In the genomic region with DNA sequence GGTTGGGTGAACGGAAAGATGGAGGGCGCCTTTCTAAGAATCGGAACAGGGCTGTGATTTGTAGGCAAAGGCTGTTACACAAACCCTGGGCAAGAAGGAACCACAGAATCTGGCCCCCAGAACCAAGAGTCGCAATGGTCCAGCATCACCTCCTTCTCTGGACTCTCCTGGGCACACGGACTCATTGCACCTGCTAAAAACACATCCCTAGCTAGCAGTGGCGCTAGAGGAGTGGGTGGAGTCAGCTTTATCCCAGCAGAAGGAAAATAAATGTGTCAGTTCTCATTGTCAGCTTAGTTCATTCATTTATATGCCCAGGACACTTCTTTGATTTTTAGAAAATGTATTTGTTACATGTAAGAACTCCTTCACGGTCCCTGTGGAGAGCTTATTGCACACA, we compare ENCODE assay signal across 29 mouse cellular contexts. TPM values are rescaled to one million over a fixed set of nuclear protein-coding genes. Genes with fewer than 3 reads are reported as not detected.
A peak's percentile ranks its signal among the peaks of the same experiment; 100 is the strongest.
DNase-seq lines count a peak whose midpoint lies in the region; ATAC-seq and TF ChIP-seq lines count a peak whose summit lies in the region.
"Had no signal": no experiment of that assay in that cellular context is flagged by ENCODE, and none has a peak within 500 bp of the region (broad histone marks: within the 10 kb centered on the region; RNA-seq: fewer than 3 reads in every experiment).

No protein-coding gene starts in this region.

- no peak overlapping the region for H3K4me3 ChIP-seq in heart, embryonic 10.5 days
- no peak overlapping the region for H3K4me3 ChIP-seq in hindbrain, embryonic 16.5 days (ENCODE audit: low read length)
- H3K4me3 ChIP-seq in hindbrain, postnatal 0 days (ENCODE audit: low read length), result no peak overlapping the region
- no peak overlapping the region for H3K4me3 ChIP-seq in midbrain, embryonic 13.5 days (replicated peaks)
- H3K4me3 ChIP-seq in midbrain, embryonic 16.5 days (ENCODE audit: low read depth, low read length), result no peak overlapping the region
- H3K4me3 ChIP-seq: heart, adult 2 months; kidney, embryonic 15.5 days; limb, embryonic 13.5 days; liver, embryonic 12.5 days had no signal

- H3K4me2 ChIP-seq in hindbrain, embryonic 16.5 days (ENCODE audit: low read length), result 0 out of 2 replicates have a peak overlapping the region, but pooled peaks have one; percentile 11
- no peak overlapping the region for H3K4me2 ChIP-seq in hindbrain, postnatal 0 days (ENCODE audit: low read depth, low read length)
- peak overlapping the region; percentile 10; the same call in 1 of the 2 replicates for H3K4me2 ChIP-seq in midbrain, embryonic 13.5 days (replicated peaks)
- H3K4me2 ChIP-seq in midbrain, embryonic 16.5 days (ENCODE audit: low read length), result peak overlapping the region; percentile 2; the same call in 1 of the 2 replicates
- H3K4me2 ChIP-seq: kidney, embryonic 15.5 days; limb, embryonic 13.5 days; liver, embryonic 12.5 days had no signal

- H3K27me3 ChIP-seq in heart, embryonic 10.5 days (ENCODE audit: insufficient read depth, poor library complexity, severe bottlenecking), result peaks cover 55% of the 10 kb centered on the region
- peaks cover 47% of the 10 kb centered on the region for H3K27me3 ChIP-seq in hindbrain, embryonic 16.5 days (replicated peaks; ENCODE audit: control insufficient read depth, insufficient read depth, low read length)
- peaks cover 39% of the 10 kb centered on the region for H3K27me3 ChIP-seq in hindbrain, postnatal 0 days (ENCODE audit: insufficient read depth, low read length)
- peaks cover 68% of the 10 kb centered on the region for H3K27me3 ChIP-seq in midbrain, embryonic 13.5 days
- H3K27me3 ChIP-seq in midbrain, embryonic 16.5 days (ENCODE audit: control insufficient read depth, insufficient read depth, low read depth, low read length), result peaks cover 42% of the 10 kb centered on the region

- no peak for TF ChIP-seq CTCF in hindbrain, postnatal 0 days (IDR thresholded peaks at IDR 0.05; ENCODE audit: low read depth)

- no peak for ATAC-seq in hindbrain, embryonic 16.5 days
- ATAC-seq in hindbrain, postnatal 0 days, result no peak
- no peak; the same call in 1 of the 2 replicates for ATAC-seq in midbrain, embryonic 13.5 days
- no peak for ATAC-seq in midbrain, embryonic 16.5 days
- ATAC-seq: liver, embryonic 12.5 days had no signal

- no peak for DNase-seq in heart, embryonic 10.5 days (ENCODE audit: low spot score)
- DNase-seq in heart, adult 8-10 months (ENCODE audit: low spot score), result no peak
- DNase-seq in hindbrain, postnatal 0 days (ENCODE audit: low spot score), result no peak
- DNase-seq in embryo, embryonic 9.5 days (ENCODE audit: extremely low spot score), result no peak
- DNase-seq: adrenal gland, adult 8-10 months; B cell, adult 2 months; cerebellum, adult 11-12 months; gastrocnemius, postnatal 36 days; heart, adult 2 months; heart, postnatal 10 days; kidney, adult 11 months; layer of hippocampus, adult 9-11 months; lung, adult 18-20 months; lung, postnatal 10 days; right cerebral cortex, adult 18-20 months; right cerebral cortex, postnatal 4 days; thymus, postnatal 14 days had no signal

- H3K27ac ChIP-seq in heart, embryonic 10.5 days, result peak overlapping the region; percentile 44
- no peak overlapping the region for H3K27ac ChIP-seq in hindbrain, embryonic 16.5 days (ENCODE audit: low read depth, low read length)
- no peak overlapping the region for H3K27ac ChIP-seq in hindbrain, postnatal 0 days
- no peak overlapping the region for H3K27ac ChIP-seq in midbrain, embryonic 13.5 days
- no peak overlapping the region for H3K27ac ChIP-seq in midbrain, embryonic 16.5 days (ENCODE audit: low read length)
- H3K27ac ChIP-seq: heart, adult 2 months; kidney, embryonic 15.5 days; limb, embryonic 13.5 days; liver, embryonic 12.5 days had no signal

- peaks cover 24% of the 10 kb centered on the region for H3K4me1 ChIP-seq in heart, embryonic 10.5 days
- H3K4me1 ChIP-seq in hindbrain, embryonic 16.5 days (ENCODE audit: control insufficient read depth, insufficient read depth, low read depth, low read length), result peaks cover 2% of the 10 kb centered on the region; the same call in 1 of the 2 replicates
- H3K4me1 ChIP-seq in hindbrain, postnatal 0 days (ENCODE audit: insufficient read depth, low read length), result no peaks in the 10 kb centered on the region
- peaks cover 17% of the 10 kb centered on the region for H3K4me1 ChIP-seq in midbrain, embryonic 13.5 days (replicated peaks)
- H3K4me1 ChIP-seq in midbrain, embryonic 16.5 days (ENCODE audit: control insufficient read depth, insufficient read depth, low read length), result peaks cover 8% of the 10 kb centered on the region; the same call in 1 of the 2 replicates
- H3K4me1 ChIP-seq: liver, embryonic 12.5 days had no signal

- H3K9ac ChIP-seq in hindbrain, embryonic 16.5 days (ENCODE audit: low read depth, low read length), result no peak overlapping the region
- H3K9ac ChIP-seq in hindbrain, postnatal 0 days (replicated peaks; ENCODE audit: low read length), result no peak overlapping the region
- H3K9ac ChIP-seq in midbrain, embryonic 13.5 days (replicated peaks), result no peak overlapping the region
- H3K9ac ChIP-seq in midbrain, embryonic 16.5 days (ENCODE audit: low read depth, low read length), result no peak overlapping the region
- H3K9ac ChIP-seq: kidney, embryonic 15.5 days; limb, embryonic 13.5 days; liver, embryonic 12.5 days had no signal

- H3K36me3 ChIP-seq in heart, embryonic 10.5 days, result no peaks in the 10 kb centered on the region
- no peaks in the 10 kb centered on the region for H3K36me3 ChIP-seq in hindbrain, embryonic 16.5 days (ENCODE audit: control insufficient read depth, insufficient read depth, low read length)
- no peaks in the 10 kb centered on the region for H3K36me3 ChIP-seq in hindbrain, postnatal 0 days (ENCODE audit: insufficient read depth, low read length)
- no peaks in the 10 kb centered on the region for H3K36me3 ChIP-seq in midbrain, embryonic 13.5 days
- no peaks in the 10 kb centered on the region for H3K36me3 ChIP-seq in midbrain, embryonic 16.5 days (ENCODE audit: control insufficient read depth, insufficient read depth, low read length)
- H3K36me3 ChIP-seq: G1E; kidney, embryonic 15.5 days; limb, embryonic 13.5 days; liver, embryonic 12.5 days had no signal

- WGBS in heart, embryonic 10.5 days, result 45% methylated on average over 7 of the region's 7 CpGs
- 32% methylated on average over 7 of the region's 7 CpGs for WGBS in hindbrain, embryonic 16.5 days
- 30% methylated on average over 7 of the region's 7 CpGs for WGBS in hindbrain, postnatal 0 days
- 22% methylated on average over 7 of the region's 7 CpGs for WGBS in midbrain, embryonic 13.5 days
- 15% methylated on average over 7 of the region's 7 CpGs for WGBS in midbrain, embryonic 16.5 days

- H3K9me3 ChIP-seq in heart, embryonic 10.5 days, result no peaks in the 10 kb centered on the region
- H3K9me3 ChIP-seq in hindbrain, embryonic 16.5 days (ENCODE audit: control insufficient read depth, low read length), result no peaks in the 10 kb centered on the region
- no peaks in the 10 kb centered on the region for H3K9me3 ChIP-seq in hindbrain, postnatal 0 days (ENCODE audit: low read length)
- H3K9me3 ChIP-seq in midbrain, embryonic 13.5 days, result no peaks in the 10 kb centered on the region
- no peaks in the 10 kb centered on the region for H3K9me3 ChIP-seq in midbrain, embryonic 16.5 days (replicated peaks; ENCODE audit: control insufficient read depth, low read length, poor library complexity, severe bottlenecking)
- H3K9me3 ChIP-seq: G1E; kidney, embryonic 15.5 days; limb, embryonic 13.5 days; liver, embryonic 12.5 days had no signal

RNA-seq across cellular contexts. Expression of gene Hand1, which starts 8.8 kb away (rescaled TPM):
- 95.3 and 106 TPM in 2 replicates for polyA plus RNA-seq in heart, embryonic 10.5 days (2016; fragmentation: Nextera tagmentation; extraction: Ambion mirVana)
- not detected for total RNA-seq in heart, adult 8-10 months (2022)
- polyA plus RNA-seq in hindbrain, embryonic 16.5 days (2015; fragmentation: Nextera tagmentation; extraction: Ambion mirVana), result not detected in 2 replicates
- not detected in 2 replicates for total RNA-seq in hindbrain, postnatal 0 days (2014; rRNA removed)
- polyA plus RNA-seq in hindbrain, postnatal 0 days (2015; fragmentation: Nextera tagmentation; extraction: Ambion mirVana), result not detected in 2 replicates
- not detected in 2 replicates for polyA plus RNA-seq in midbrain, embryonic 13.5 days (2015; fragmentation: Nextera tagmentation; extraction: Ambion mirVana)
- polyA plus RNA-seq in midbrain, embryonic 16.5 days (2015; fragmentation: Nextera tagmentation; extraction: Ambion mirVana), result not detected in 2 replicates
- total RNA-seq: CH12.LX; G1E; gastrocnemius, adult 18-20 months; gastrocnemius, postnatal 36 days; heart, adult 2 months; left cerebral cortex, adult 18-20 months; left cerebral cortex, postnatal 25 days had no signal
- polyA plus RNA-seq: cortical plate, adult 2 months; G1E; heart, adult 2 months had no signal

RNA-seq across cellular contexts. Expression of gene Sap30l, which starts 40.0 kb away (rescaled TPM):
- 8.8 and 12.2 TPM in 2 replicates for polyA plus RNA-seq in heart, embryonic 10.5 days (2016; fragmentation: Nextera tagmentation; extraction: Ambion mirVana)
- 10 to 100 TPM; 50.1 to 53.8 (median 51.2) TPM for total RNA-seq in heart, adult 8-10 months (2022)
- polyA plus RNA-seq in hindbrain, embryonic 16.5 days (2015; fragmentation: Nextera tagmentation; extraction: Ambion mirVana), result 5.3 TPM in 2 replicates
- 25.3 and 31.0 TPM in 2 replicates for total RNA-seq in hindbrain, postnatal 0 days (2014; rRNA removed)
- 10.7 and 12.4 TPM in 2 replicates for polyA plus RNA-seq in hindbrain, postnatal 0 days (2015; fragmentation: Nextera tagmentation; extraction: Ambion mirVana)
- polyA plus RNA-seq in midbrain, embryonic 13.5 days (2015; fragmentation: Nextera tagmentation; extraction: Ambion mirVana), result 8.9 and 9.8 TPM in 2 replicates
- 5.6 and 5.9 TPM in 2 replicates for polyA plus RNA-seq in midbrain, embryonic 16.5 days (2015; fragmentation: Nextera tagmentation; extraction: Ambion mirVana)

Comparison
In these comparisons a context has a peak if more than half of its experiments do, and no peak if none do; other contexts are left out.
1. RNA of gene Hand1, which starts 8.8 kb away (polyA plus RNA-seq): 95.3 to 106 TPM in heart, embryonic 10.5 days; not detected in hindbrain, embryonic 16.5 days, not detected in hindbrain, postnatal 0 days, not detected in midbrain, embryonic 13.5 days and not detected in midbrain, embryonic 16.5 days; every median in the first group is over 10 times any median in the second.